Mouse (Mus musculus): ENCODE measurements around the gene Cep350.

Cep350 gene

GRCm38 (mm10) chr1:155973068-155973718 is at the start of gene Cep350:
Cep350 (minus strand) TSS chr1:155973255.
- peak; percentile 97 for DNase-seq (ENCODE audit: low read depth, low spot score)
- no peaks in the 10 kb centered on the region for H3K36me3 ChIP-seq (ENCODE audit: control insufficient read depth, insufficient read depth, low read length, poor library complexity, severe bottlenecking)
- no peaks in the 10 kb centered on the region for H3K27me3 ChIP-seq (ENCODE audit: control insufficient read depth, insufficient read depth, low read length, poor library complexity, severe bottlenecking)

- DNase-seq (ENCODE audit: low read depth, low spot score): no peak
- peaks cover 34% of the 10 kb centered on the region for H3K36me3 ChIP-seq (ENCODE audit: control insufficient read depth, insufficient read depth, low read length, poor library complexity, severe bottlenecking)
- H3K27me3 ChIP-seq (ENCODE audit: control insufficient read depth, insufficient read depth, low read length, poor library complexity, severe bottlenecking): no peaks in the 10 kb centered on the region
Observed at GRCm38 (mm10) chr1:156020402-156020801, 47.3 kb upstream of the Cep350 start.

GRCm38 (mm10) chr1:156019800-156020199 is 46.7 kb upstream of the Cep350 start:
- Histone ChIP-seq H3K36me3 (ENCODE audit: control insufficient read depth, insufficient read depth, low read length, poor library complexity, severe bottlenecking) (peaks cover 36% of the 10 kb centered on the region), H3K27me3 (ENCODE audit: control insufficient read depth, insufficient read depth, low read length, poor library complexity, severe bottlenecking) (no peaks in the 10 kb centered on the region)
- DNase-seq (ENCODE audit: low read depth, low spot score): no peak

GRCm38 (mm10) chr1:156009003-156009402 is 35.9 kb upstream of the Cep350 start:
- H3K36me3 ChIP-seq (ENCODE audit: control insufficient read depth, insufficient read depth, low read length, poor library complexity, severe bottlenecking): peaks cover 15% of the 10 kb centered on the region
- H3K27me3 ChIP-seq (ENCODE audit: control insufficient read depth, insufficient read depth, low read length, poor library complexity, severe bottlenecking): no peaks in the 10 kb centered on the region
- peak; percentile 42 for DNase-seq (ENCODE audit: low read depth, low spot score)

GRCm38 (mm10) chr1:156005906-156006305 is 32.9 kb upstream of the Cep350 start:
- Histone ChIP-seq H3K27me3 (ENCODE audit: control insufficient read depth, insufficient read depth, low read length, poor library complexity, severe bottlenecking) (no peaks in the 10 kb centered on the region), H3K36me3 (ENCODE audit: control insufficient read depth, insufficient read depth, low read length, poor library complexity, severe bottlenecking) (peaks cover 17% of the 10 kb centered on the region)
- DNase-seq (ENCODE audit: low read depth, low spot score): no peak

- no peaks in the 10 kb centered on the region for H3K27me3 ChIP-seq (ENCODE audit: control insufficient read depth, insufficient read depth, low read length, poor library complexity, severe bottlenecking)
- peaks cover 15% of the 10 kb centered on the region for H3K36me3 ChIP-seq (ENCODE audit: control insufficient read depth, insufficient read depth, low read length, poor library complexity, severe bottlenecking)
- no peak for DNase-seq (ENCODE audit: low read depth, low spot score)
Observed at GRCm38 (mm10) chr1:156003201-156003935, 30.3 kb upstream of the Cep350 start.

- H3K27me3 ChIP-seq (ENCODE audit: control insufficient read depth, insufficient read depth, low read length, poor library complexity, severe bottlenecking): no peaks in the 10 kb centered on the region
- no peak for DNase-seq (ENCODE audit: low read depth, low spot score)
- H3K36me3 ChIP-seq (ENCODE audit: control insufficient read depth, insufficient read depth, low read length, poor library complexity, severe bottlenecking): peaks cover 14% of the 10 kb centered on the region
Observed at GRCm38 (mm10) chr1:156002366-156002765, 29.3 kb upstream of the Cep350 start.

- no peak for DNase-seq (ENCODE audit: low read depth, low spot score)
- no peaks in the 10 kb centered on the region for H3K36me3 ChIP-seq (ENCODE audit: control insufficient read depth, insufficient read depth, low read length, poor library complexity, severe bottlenecking)
- H3K27me3 ChIP-seq (ENCODE audit: control insufficient read depth, insufficient read depth, low read length, poor library complexity, severe bottlenecking): no peaks in the 10 kb centered on the region
Observed at GRCm38 (mm10) chr1:155995612-155996011, 22.6 kb upstream of the Cep350 start.

GRCm38 (mm10) chr1:155994524-155994923 is 21.5 kb upstream of the Cep350 start:
- Histone ChIP-seq H3K36me3 (ENCODE audit: control insufficient read depth, insufficient read depth, low read length, poor library complexity, severe bottlenecking) (no peaks in the 10 kb centered on the region), H3K27me3 (ENCODE audit: control insufficient read depth, insufficient read depth, low read length, poor library complexity, severe bottlenecking) (no peaks in the 10 kb centered on the region)
- DNase-seq (ENCODE audit: low read depth, low spot score): no peak

- no peak for DNase-seq (ENCODE audit: low read depth, low spot score)
- H3K36me3 ChIP-seq (ENCODE audit: control insufficient read depth, insufficient read depth, low read length, poor library complexity, severe bottlenecking): no peaks in the 10 kb centered on the region
- H3K27me3 ChIP-seq (ENCODE audit: control insufficient read depth, insufficient read depth, low read length, poor library complexity, severe bottlenecking): no peaks in the 10 kb centered on the region
Observed at GRCm38 (mm10) chr1:155990391-155990790, 17.3 kb upstream of the Cep350 start.

- DNase-seq (ENCODE audit: low read depth, low spot score): no peak
- H3K27me3 ChIP-seq (ENCODE audit: control insufficient read depth, insufficient read depth, low read length, poor library complexity, severe bottlenecking): no peaks in the 10 kb centered on the region
- H3K36me3 ChIP-seq (ENCODE audit: control insufficient read depth, insufficient read depth, low read length, poor library complexity, severe bottlenecking): no peaks in the 10 kb centered on the region
Observed at GRCm38 (mm10) chr1:155989387-155989786, 16.3 kb upstream of the Cep350 start.

GRCm38 (mm10) chr1:155987625-155988024 is 14.6 kb upstream of the Cep350 start:
- DNase-seq (ENCODE audit: low read depth, low spot score): no peak
- Histone ChIP-seq H3K36me3 (ENCODE audit: control insufficient read depth, insufficient read depth, low read length, poor library complexity, severe bottlenecking) (no peaks in the 10 kb centered on the region), H3K27me3 (ENCODE audit: control insufficient read depth, insufficient read depth, low read length, poor library complexity, severe bottlenecking) (no peaks in the 10 kb centered on the region)

- no peaks in the 10 kb centered on the region for H3K27me3 ChIP-seq (ENCODE audit: control insufficient read depth, insufficient read depth, low read length, poor library complexity, severe bottlenecking)
- H3K36me3 ChIP-seq (ENCODE audit: control insufficient read depth, insufficient read depth, low read length, poor library complexity, severe bottlenecking): no peaks in the 10 kb centered on the region
- DNase-seq (ENCODE audit: low read depth, low spot score): no peak
Observed at GRCm38 (mm10) chr1:155974931-155975330, 1.9 kb upstream of the Cep350 start.

GRCm38 (mm10) chr1:155973719-155974379 is 794 bp upstream of the Cep350 start:
- Histone ChIP-seq H3K27me3 (ENCODE audit: control insufficient read depth, insufficient read depth, low read length, poor library complexity, severe bottlenecking) (no peaks in the 10 kb centered on the region), H3K36me3 (ENCODE audit: control insufficient read depth, insufficient read depth, low read length, poor library complexity, severe bottlenecking) (no peaks in the 10 kb centered on the region)
- DNase-seq (ENCODE audit: low read depth, low spot score): no peak

Measured in splenic B cell, adult 2 months (primary cell).